Mouse (Mus musculus): ENCODE measurements around the gene Zar1l.

The Zar1l gene

DNA sequence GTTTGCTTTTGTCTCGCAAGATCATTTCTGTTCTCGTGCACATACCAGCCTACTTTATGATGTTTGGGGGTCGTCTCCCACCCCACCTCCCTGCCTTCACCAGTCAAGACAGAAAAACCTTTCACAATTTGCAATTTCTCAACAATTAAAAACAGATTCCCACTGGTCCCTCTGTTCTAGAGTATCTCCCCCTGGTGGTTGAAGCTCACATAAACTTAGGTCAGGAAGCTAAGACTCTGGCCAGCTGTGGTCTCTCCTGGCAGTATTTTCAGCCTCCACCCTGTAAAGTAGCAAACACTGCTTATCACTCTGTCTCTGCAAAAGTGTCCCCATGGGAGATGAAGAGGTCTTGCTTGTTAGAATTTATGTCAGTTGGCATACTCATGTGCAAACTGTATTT, 32.8 kb downstream of the Zar1l start:
- DNase-seq (ENCODE audit: low spot score): peak; percentile 55

DNA sequence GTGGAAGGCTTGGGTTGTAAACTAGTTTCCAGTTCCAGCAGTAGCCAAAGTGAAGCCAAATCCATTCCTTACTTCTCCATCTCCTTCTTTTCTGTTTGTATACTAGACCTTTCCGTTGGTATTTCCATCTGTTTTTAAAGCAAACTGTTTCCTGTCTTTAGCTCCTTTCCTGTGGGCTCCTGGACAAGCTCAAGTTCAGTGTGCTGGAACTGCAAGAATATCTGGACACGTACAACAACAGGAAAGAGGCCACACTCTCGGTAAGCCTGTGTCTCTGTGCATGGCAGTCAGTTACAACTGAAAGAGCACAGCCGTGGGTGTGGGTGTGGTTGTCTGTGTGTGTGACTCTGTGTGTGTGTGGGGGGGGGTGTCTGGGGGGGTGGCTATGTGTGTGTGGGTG, 39.4 kb downstream of the Zar1l start:
- no peak for DNase-seq (ENCODE audit: low spot score)

DNA sequence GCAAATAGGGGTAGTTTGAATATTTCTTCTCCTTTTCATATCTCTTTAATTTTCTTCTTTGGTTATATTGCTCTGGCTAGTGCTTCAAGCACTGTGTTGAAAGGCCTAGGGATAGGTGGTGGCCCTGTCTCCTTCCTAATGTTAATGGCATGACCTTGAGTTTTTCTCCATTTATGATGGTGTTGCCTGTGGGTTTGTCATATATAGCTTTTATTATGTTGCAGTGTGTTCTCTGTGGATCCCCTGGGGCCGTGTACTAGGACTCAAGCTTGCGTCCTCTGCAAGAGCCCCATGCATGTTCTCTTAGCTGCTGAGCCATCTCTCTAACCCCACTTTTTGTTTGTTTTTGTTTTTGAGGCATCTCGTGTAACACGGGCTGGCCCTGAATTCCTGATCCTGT, 40.6 kb downstream of the Zar1l start:
- DNase-seq (ENCODE audit: low spot score): no peak

DNA sequence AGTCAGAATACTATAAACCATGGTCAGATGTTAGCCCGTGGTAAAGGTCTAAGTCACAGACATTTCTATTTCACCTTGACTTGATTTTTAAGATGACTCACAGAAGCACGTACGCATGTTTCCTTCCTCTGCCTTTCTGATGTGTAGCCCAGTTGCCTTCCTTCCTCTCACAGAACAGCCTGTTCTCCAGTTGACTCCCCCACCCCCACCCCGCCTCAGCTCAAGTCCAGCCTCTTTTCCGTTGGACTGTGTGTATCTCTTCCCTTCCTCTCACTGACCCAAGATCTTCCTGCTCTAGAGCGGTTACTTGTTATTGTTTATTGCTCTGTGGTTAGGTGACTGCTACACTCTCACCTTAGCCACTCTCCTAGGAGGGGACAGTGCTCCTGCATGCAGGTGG, 49.5 kb downstream of the Zar1l start:
- no peak for DNase-seq (ENCODE audit: low spot score)

DNA sequence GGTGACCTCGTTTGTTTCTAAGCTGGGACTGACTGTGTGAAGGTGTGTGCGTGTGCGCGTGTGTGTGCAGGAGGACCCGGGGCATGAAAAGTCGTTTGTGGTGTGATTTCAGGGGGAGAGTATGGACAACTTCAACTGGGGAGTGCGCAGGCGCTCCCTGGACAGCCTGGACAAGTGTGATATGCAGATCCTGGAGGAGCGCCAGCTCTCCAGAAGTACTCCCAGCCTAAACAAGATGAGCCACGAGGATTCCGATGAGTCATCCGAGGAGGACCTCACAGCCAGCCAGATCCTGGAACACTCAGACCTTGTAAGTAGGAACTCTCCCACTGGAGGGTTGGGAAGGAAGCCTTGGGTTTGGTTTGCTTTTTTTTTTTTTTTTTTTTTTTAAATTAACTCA, 51.8 kb downstream of the Zar1l start:
- peak; percentile 87 for DNase-seq (ENCODE audit: low spot score)

DNA sequence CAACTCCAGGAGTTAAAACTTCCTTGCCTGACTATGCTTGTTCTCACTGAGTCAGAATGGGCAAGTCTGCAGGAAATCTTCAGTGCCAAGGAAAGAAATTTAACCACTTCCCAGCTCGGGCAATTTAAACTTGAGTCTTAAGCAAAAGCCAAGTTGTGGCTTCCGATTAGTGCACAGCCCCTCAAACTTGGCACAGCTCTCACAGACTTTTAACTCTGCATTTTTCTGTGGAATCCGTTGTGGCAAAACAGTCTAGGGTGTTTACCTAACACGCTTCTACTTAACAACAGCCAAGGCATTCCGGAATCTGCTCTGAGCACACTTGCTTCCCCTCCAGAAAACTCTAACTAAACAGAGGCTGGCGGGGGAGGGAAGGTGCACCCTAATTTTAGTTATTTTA, 52.7 kb downstream of the Zar1l start:
- DNase-seq (ENCODE audit: low spot score): no peak

GRCm38 (mm10) chr5:150464721-150465120, 53.2 kb downstream of the Zar1l start:
- DNase-seq (ENCODE audit: low spot score): no peak

GRCm38 (mm10) chr5:150459801-150460200, 58.2 kb downstream of the Zar1l start:
- DNase-seq (ENCODE audit: low spot score): peak; percentile 58

- no peak for DNase-seq (ENCODE audit: low spot score)
Observed at GRCm38 (mm10) chr5:150457904-150458739, 59.8 kb downstream of the Zar1l start.

GRCm38 (mm10) chr5:150457165-150457903, 60.6 kb downstream of the Zar1l start:
- DNase-seq (ENCODE audit: low spot score): no peak

Data from testis, postnatal 10 days (tissue).